Mouse (Mus musculus) skeletal muscle tissue, postnatal 0 days (tissue): ENCODE data around the gene Trim12c. TPM values are rescaled to one million over a fixed set of nuclear protein-coding genes. Genes with fewer than 3 reads are reported as not detected.

Source experiments
- polyA plus RNA-seq: library from polyadenylated mRNA; unstranded; fragments of >200 nt; fragmentation: Nextera tagmentation; extraction: Ambion mirVana; gene quantifications from 2 replicates; pipeline ENCODE4 v1.2.1, GENCODE M21; 2015

Gene Trim12c
- polyA plus RNA-seq: 1.6 and 2.2 TPM in 2 replicates

GRCm38 (mm10) chr7:104352717-104353599 is at the start of gene Trim12c:
Trim12c (minus strand) TSS chr7:104353362.

GRCm38 (mm10) chr7:104400698-104401097 is 47.5 kb upstream of the Trim12c start, which contains the start of gene Trim30c:
Trim30c (minus strand) TSS chr7:104400837.

GRCm38 (mm10) chr7:104369736-104370414 is 16.7 kb upstream of the Trim12c start, which contains the start of gene Trim30b:
Trim30b (minus strand) TSS chr7:104369884.

GRCm38 (mm10) chr7:104329171-104329570 is 24.0 kb downstream of the Trim12c start, which contains the start of gene Trim34b:
Trim34b (plus strand) TSS chr7:104329471.

GRCm38 (mm10) chr7:104315369-104316080 is 37.6 kb downstream of the Trim12c start, which contains the start of gene Trim12a:
Trim12a (minus strand) TSS chr7:104315466.

Other genes with a start within 250 kb of the Trim12c start
- not detected in 2 replicates for gene Olfr646, start 248.5 kb downstream of the Trim12c start, polyA plus RNA-seq
- not detected in 2 replicates for gene Ubqln5, start 223.5 kb downstream of the Trim12c start, polyA plus RNA-seq
- gene Olfr643, start 216.0 kb downstream of the Trim12c start, polyA plus RNA-seq: not detected in 2 replicates
- not detected in 2 replicates for gene Ubqln3, start 210.1 kb downstream of the Trim12c start, polyA plus RNA-seq
- not detected in 2 replicates for gene Ubqlnl, start 202.8 kb downstream of the Trim12c start, polyA plus RNA-seq
- not detected in 2 replicates for gene Olfm5, start 188.5 kb downstream of the Trim12c start, polyA plus RNA-seq
- gene Olfr648, start 170.0 kb downstream of the Trim12c start, polyA plus RNA-seq: 0.05 TPM in 1 of 2 replicates, not detected in the other
- not detected in 2 replicates for gene Olfr649, start 157.4 kb downstream of the Trim12c start, polyA plus RNA-seq
- 0.56 and 0.97 TPM in 2 replicates for gene Trim6, start 134.6 kb downstream of the Trim12c start, polyA plus RNA-seq
- 1.7 and 2.2 TPM in 2 replicates for gene Trim34a, start 108.9 kb downstream of the Trim12c start, polyA plus RNA-seq
- gene Trim5, start 65.3 kb downstream of the Trim12c start, polyA plus RNA-seq: 0.45 and 0.63 TPM in 2 replicates
- gene Trim12a, start 37.9 kb downstream of the Trim12c start, polyA plus RNA-seq: 5.1 and 5.9 TPM in 2 replicates
- gene Trim34b, start 23.9 kb downstream of the Trim12c start, polyA plus RNA-seq: 0.10 TPM in 1 of 2 replicates, not detected in the other
- gene Trim30b, start 16.5 kb upstream of the Trim12c start, polyA plus RNA-seq: 0.12 and 0.28 TPM in 2 replicates
- 0.14 and 0.54 TPM in 2 replicates for gene Trim30c, start 47.5 kb upstream of the Trim12c start, polyA plus RNA-seq
- gene Trim30a, start 111.8 kb upstream of the Trim12c start, polyA plus RNA-seq: 2.5 and 2.7 TPM in 2 replicates
- 0.68 and 1.2 TPM in 2 replicates for gene Trim30d, start 154.5 kb upstream of the Trim12c start, polyA plus RNA-seq
- not detected in 2 replicates for gene Olfr651, start 196.8 kb upstream of the Trim12c start, polyA plus RNA-seq
- gene Olfr652, start 207.5 kb upstream of the Trim12c start, polyA plus RNA-seq: not detected in 2 replicates
- not detected in 2 replicates for gene Olfr653, start 224.0 kb upstream of the Trim12c start, polyA plus RNA-seq
- not detected in 2 replicates for gene Olfr654, start 233.7 kb upstream of the Trim12c start, polyA plus RNA-seq
- not detected in 2 replicates for gene Olfr655, start 248.4 kb upstream of the Trim12c start, polyA plus RNA-seq